Mouse (Mus musculus) lung, postnatal 10 days (tissue): ENCODE measurements at regions not wholly inside any gene's neighbourhood (a gene's known extent, or its start where the extent isn't known, plus 50 kb on each side); places are given as distances from the start of the nearest gene placed in this dataset.

ENCODE experiments used
- DNase-seq: peaks from one replicate; pipeline ENCODE4 v3.0.0; 2021

DNA sequence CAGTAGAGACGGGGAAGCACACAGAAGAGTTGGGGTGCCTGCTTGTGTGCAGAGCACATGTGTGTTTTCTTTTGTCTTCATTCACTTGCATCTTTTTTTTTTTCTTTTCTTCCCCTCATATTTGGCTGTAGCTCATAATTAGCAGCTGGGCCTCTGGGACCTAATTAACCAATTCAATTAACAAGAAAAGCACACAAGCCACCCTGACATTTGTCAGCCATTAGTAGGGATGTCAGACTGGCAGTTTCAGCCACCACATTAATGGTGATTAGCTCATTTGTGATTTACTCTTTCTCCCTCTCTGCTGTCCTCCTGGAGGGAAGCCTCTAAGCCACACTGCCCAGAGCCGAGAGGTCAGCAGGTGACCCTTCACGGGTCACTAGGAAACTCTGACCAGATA, 96.7 kb upstream of the Habp2 start:
- DNase-seq, result no peak

GRCm38 (mm10) chr19:56198474-56199236, 88.3 kb upstream of the Habp2 start:
- peak; percentile 59 for DNase-seq

DNA sequence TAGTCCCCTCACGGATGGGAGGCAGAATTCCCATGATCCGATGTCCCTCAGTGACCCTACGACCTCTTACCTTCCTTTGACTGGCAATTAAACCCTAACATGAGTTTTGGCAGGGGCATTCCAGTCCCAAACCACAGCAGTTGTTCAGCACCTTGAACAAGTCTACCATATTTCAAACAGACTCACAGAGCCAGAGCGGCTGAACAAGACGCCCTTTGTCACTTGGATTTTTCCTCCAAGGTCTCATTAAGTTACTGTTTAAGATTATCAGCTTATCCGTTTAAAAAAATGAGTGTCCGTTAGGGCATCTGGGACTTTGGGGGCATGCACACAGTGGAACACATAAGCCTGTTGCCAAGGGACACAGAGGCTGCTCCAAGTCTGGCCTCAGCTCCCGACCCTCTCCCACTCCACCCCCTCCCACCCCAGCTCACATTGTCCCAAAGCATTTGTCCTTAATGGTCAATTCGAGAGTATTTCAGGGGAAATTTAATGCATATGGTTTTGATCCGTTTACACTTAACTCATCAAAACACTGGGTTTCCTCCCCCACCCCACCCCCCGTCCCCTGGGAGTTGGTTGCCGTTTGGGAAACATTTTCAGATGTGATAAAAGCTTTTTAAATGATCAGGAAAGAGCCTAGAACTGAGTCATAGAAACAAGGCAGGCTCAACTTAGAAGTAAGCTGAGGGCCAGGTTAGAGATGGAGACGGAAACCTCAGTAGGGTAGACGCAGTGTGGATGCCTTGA, 87.4 kb upstream of the Habp2 start:
- no peak for DNase-seq

- peak; percentile 15 for DNase-seq
Observed at GRCm38 (mm10) chr19:56201007-56201682, 85.8 kb upstream of the Habp2 start.

DNA sequence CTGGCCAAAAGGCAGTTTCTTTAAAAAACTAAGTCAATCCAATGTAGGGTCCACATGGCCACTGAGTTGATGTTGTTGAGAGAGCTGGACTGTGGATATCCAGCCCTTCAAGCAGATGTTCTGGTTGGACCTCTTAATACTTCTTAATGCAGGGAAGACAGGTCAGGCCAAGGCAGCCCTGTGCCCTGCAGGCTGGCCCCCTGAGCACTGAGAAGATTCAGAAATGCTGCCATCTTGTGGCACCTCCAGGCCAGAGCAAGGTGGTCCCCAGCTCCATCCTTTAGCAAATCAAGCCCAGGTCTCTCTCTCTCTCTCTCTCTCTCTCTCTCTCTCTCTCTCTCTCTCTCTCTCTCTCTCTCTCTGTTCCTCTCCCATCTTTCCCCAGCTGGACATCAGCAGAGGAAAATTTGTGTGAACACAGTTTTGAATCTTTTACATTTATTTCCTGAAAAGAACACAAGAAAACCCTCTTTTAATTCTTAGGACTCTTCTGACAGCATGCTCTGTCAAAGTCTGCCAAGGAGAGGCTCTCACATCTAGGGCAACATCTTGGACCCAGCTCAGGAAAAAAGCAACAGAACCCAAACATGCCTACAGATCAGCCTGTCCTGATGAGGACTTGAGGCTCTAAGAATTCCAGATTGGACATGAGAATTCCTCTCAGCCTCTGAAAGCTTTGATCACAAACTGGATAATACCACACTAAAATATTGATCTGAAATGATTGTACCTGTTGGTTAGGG, 85.0 kb upstream of the Habp2 start:
- peak; percentile 67 for DNase-seq

- no peak for DNase-seq
Observed at GRCm38 (mm10) chr19:56202481-56203130, 84.3 kb upstream of the Habp2 start.

GRCm38 (mm10) chr19:56218536-56218935, 68.4 kb upstream of the Habp2 start:
- no peak for DNase-seq

- DNase-seq, result no peak
Observed at GRCm38 (mm10) chr19:56220724-56221407, 66.1 kb upstream of the Habp2 start.

DNA sequence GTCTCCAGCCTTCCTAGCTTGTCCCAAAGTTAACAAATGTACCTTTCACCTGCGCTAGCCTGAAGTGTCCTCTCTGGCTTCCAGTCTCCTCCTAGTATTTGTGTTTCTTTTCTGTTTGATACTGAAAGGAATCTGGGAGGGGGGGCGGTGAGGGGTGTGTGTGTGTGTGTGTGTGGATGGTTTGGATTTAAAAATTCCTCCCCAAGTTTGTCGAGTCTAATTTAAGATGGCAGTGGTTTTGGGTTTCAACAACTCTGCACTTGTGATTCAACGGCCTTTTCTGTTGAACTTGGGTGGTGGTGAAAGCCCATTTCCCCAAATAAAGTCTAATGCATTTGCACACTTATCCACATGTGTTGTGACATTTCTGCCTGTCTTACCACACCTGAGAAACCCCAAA, 64.4 kb upstream of the Habp2 start:
- no peak for DNase-seq

DNA sequence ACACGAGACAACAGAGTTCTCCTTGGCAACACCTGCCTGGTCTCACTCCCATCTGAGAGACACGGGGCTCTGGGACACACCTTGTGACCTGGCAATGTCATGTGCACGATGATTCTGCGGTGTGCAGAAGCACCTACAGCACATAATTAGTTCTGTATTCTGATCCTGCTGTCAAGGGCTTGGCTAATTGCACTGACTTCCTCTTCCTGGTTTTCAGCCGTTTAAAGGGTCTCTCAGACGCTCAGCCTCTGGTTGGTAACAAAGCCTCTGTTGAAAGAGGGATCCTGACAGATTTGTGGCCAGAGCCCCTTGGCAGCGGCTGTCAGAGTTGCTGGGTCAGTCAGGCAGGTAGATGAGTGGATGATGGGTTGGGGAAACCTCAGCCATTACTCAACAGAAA, 61.9 kb upstream of the Habp2 start:
- no peak for DNase-seq

DNA sequence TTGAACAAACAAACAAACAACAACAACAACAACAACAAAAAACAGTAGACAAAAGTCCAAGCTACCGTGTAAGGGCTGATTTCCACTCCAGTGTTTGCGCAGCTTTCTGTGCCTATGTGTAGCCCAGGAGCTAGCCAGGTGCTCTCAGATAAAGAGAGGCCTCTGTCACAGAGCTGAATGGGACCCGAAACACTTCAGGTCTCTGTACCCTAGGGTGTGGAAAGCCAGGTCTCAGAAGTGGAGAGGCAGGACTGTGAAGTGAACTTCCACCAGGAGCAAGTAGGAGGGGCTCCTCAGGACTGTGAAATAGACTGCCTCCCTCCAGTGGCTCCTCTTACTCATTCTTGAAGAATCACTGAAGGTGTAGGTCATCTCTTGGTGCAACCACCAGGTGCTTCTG, 61.4 kb upstream of the Habp2 start:
- no peak for DNase-seq

DNA sequence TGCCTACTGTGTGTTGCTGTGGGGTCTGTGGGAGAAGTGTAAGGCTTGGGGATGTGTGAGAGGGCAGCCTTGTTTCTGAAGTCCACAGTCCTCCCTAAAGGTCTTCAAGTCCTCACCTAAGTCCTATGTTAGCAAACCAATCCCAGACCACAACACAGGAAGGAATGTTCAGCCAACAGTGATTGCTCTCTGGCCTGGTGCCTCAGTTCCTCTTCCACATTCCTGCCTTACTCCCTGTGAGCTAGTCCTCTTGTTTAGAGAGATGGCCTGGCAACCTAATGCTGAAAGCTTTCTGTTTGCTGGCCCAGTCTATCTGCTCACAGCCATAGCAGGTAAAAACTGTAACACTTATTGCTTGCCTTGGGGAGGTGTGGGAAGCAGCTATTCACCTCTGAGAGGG, 58.4 kb upstream of the Habp2 start:
- no peak for DNase-seq

GRCm38 (mm10) chr19:56231430-56231829, 55.5 kb upstream of the Habp2 start:
- no peak for DNase-seq

DNA sequence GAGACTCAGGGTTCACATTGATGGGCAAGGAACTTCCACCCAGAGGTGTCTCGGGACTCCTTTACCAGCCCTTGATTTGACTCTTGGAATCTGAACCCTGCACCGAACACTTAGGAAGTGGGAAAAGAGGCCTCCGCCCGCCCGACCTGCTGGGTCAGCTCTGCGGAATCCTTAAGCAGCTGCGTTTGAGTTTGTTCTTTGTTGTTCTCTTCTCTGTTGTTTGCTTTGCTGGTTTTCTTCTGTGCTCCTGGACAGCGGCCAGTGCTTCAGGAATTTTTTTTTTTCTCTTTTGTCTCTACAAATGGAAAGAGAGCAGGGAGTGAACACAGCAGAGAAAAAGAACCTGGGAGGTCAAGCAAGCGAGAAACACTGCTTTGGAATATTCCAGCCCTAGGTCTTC, 55.1 kb upstream of the Habp2 start:
- peak; percentile 32 for DNase-seq

DNA sequence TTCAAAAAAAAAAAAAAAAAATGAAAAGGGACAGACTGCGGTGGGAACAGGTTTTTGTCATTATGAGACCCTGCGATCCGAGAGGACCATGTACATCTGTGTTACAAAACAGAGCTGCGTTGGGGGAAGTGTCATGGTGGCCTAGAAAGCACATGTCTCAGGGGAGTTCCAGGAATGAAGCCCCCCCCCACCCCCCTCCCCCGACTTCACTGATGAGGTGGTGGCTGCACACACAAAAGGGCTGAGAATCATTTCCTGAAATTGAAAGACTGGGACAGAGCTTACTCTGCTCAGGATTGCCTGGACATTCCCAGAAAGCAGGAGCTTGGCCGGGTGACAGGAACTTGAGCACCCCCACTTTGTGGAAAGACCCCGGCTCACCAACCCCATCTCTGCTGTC, 54.7 kb upstream of the Habp2 start:
- no peak for DNase-seq

GRCm38 (mm10) chr19:56232950-56233349, 54.0 kb upstream of the Habp2 start:
- no peak for DNase-seq

- peak; percentile 58 for DNase-seq
Observed at GRCm38 (mm10) chr19:56235040-56235439, 51.9 kb upstream of the Habp2 start.
